Mouse (Mus musculus): ENCODE data around the gene Gm2035. TPM values are rescaled to one million over a fixed set of nuclear protein-coding genes. Genes with fewer than 3 reads are reported as not detected.
"Not testable (repeated sequence)": the region's sequence is repeated elsewhere in the genome, so short reads cannot be mapped to it uniquely, and the experiment has no call there.

The Gm2035 gene
- polyA plus RNA-seq (2015; fragmentation: Nextera tagmentation; extraction: Ambion mirVana): not detected in 2 replicates

GRCm38 (mm10) chr12:87919721-87920120, at the start of gene Gm2035:
Gene Gm2035, minus strand, starts transcription at chr12:87919857.
- 70% methylated on average over 2 of the region's 2 CpGs for WGBS (ENCODE audit: insufficient replicate concordance)

GRCm38 (mm10) chr12:87953780-87954179, 34.1 kb upstream of the Gm2035 start, which contains the start of gene Gm2042:
Gene Gm2042, plus strand, starts transcription at chr12:87954080.
- not testable (repeated sequence) for H3K4me3 ChIP-seq (ENCODE audit: low read depth, low read length); H3K9ac ChIP-seq (replicated peaks); H3K36me3 ChIP-seq (replicated peaks; ENCODE audit: insufficient read depth, low read length); H3K27ac ChIP-seq (ENCODE audit: low read depth); H3K4me2 ChIP-seq (ENCODE audit: low read depth, low read length); H3K4me1 ChIP-seq (ENCODE audit: insufficient read depth); DNase-seq; H3K9me3 ChIP-seq (ENCODE audit: low read length); H3K27me3 ChIP-seq (ENCODE audit: insufficient read depth, low read length); ATAC-seq
- WGBS (ENCODE audit: insufficient replicate concordance): 62% methylated on average over 2 of the region's 2 CpGs

More at GRCm38 (mm10) chr12:87919721-87920120, at the start of gene Gm2035:
- not testable (repeated sequence) for DNase-seq; H3K27ac ChIP-seq (ENCODE audit: low read depth); H3K36me3 ChIP-seq (replicated peaks; ENCODE audit: insufficient read depth, low read length); H3K27me3 ChIP-seq (ENCODE audit: insufficient read depth, low read length); ATAC-seq; H3K9me3 ChIP-seq (ENCODE audit: low read length); H3K4me3 ChIP-seq (ENCODE audit: low read depth, low read length); H3K9ac ChIP-seq (replicated peaks); H3K4me2 ChIP-seq (ENCODE audit: low read depth, low read length); H3K4me1 ChIP-seq (ENCODE audit: insufficient read depth)

- not testable (repeated sequence) for H3K27ac ChIP-seq (ENCODE audit: low read depth); H3K27me3 ChIP-seq (ENCODE audit: insufficient read depth, low read length); DNase-seq; H3K9ac ChIP-seq (replicated peaks); H3K9me3 ChIP-seq (ENCODE audit: low read length); H3K4me1 ChIP-seq (ENCODE audit: insufficient read depth); H3K4me3 ChIP-seq (ENCODE audit: low read depth, low read length); H3K4me2 ChIP-seq (ENCODE audit: low read depth, low read length); ATAC-seq; H3K36me3 ChIP-seq (replicated peaks; ENCODE audit: insufficient read depth, low read length)
- whole genome bisulfite sequencing (ENCODE audit: insufficient replicate concordance): 86% methylated on average over 1 of the region's 1 CpGs
These were observed 24.6 kb downstream of the Gm2035 start, which contains the start of gene Gm2022 for GRCm38 (mm10) chr12:87895070-87895469. Gene Gm2022, plus strand, starts transcription at chr12:87895370.

- H3K27me3 ChIP-seq (ENCODE audit: insufficient read depth, low read length); ATAC-seq; H3K9ac ChIP-seq (replicated peaks); H3K4me1 ChIP-seq (ENCODE audit: insufficient read depth); H3K4me2 ChIP-seq (ENCODE audit: low read depth, low read length); H3K9me3 ChIP-seq (ENCODE audit: low read length); H3K27ac ChIP-seq (ENCODE audit: low read depth); H3K36me3 ChIP-seq (replicated peaks; ENCODE audit: insufficient read depth, low read length); DNase-seq; H3K4me3 ChIP-seq (ENCODE audit: low read depth, low read length): not testable (repeated sequence)
- 72% methylated on average over 5 of the region's 5 CpGs for WGBS (ENCODE audit: insufficient replicate concordance)
These were observed 45.9 kb downstream of the Gm2035 start, which contains the start of gene Gm2016 for GRCm38 (mm10) chr12:87873772-87874171. Gene Gm2016, plus strand, starts transcription at chr12:87874072.

Other genes starting within 250 kb of the Gm2035 start
- gene Gm21319, start 144.1 kb downstream of the Gm2035 start, polyA plus RNA-seq (2015; fragmentation: Nextera tagmentation; extraction: Ambion mirVana): not detected in 2 replicates
- gene Gm21936, start 124.3 kb downstream of the Gm2035 start, polyA plus RNA-seq (2015; fragmentation: Nextera tagmentation; extraction: Ambion mirVana): not detected in 2 replicates
- gene BB287469, start 103.3 kb downstream of the Gm2035 start, polyA plus RNA-seq (2015; fragmentation: Nextera tagmentation; extraction: Ambion mirVana): not detected in 2 replicates
- gene Gm2001, start 77.5 kb downstream of the Gm2035 start, polyA plus RNA-seq (2015; fragmentation: Nextera tagmentation; extraction: Ambion mirVana): not detected in 2 replicates
- not detected in 2 replicates for gene Gm2016, start 45.8 kb downstream of the Gm2035 start, polyA plus RNA-seq (2015; fragmentation: Nextera tagmentation; extraction: Ambion mirVana)
- not detected in 2 replicates for gene Gm2022, start 24.5 kb downstream of the Gm2035 start, polyA plus RNA-seq (2015; fragmentation: Nextera tagmentation; extraction: Ambion mirVana)
- not detected in 2 replicates for gene Gm2042, start 34.2 kb upstream of the Gm2035 start, polyA plus RNA-seq (2015; fragmentation: Nextera tagmentation; extraction: Ambion mirVana)
- not detected in 2 replicates for gene Gm2075, start 92.0 kb upstream of the Gm2035 start, polyA plus RNA-seq (2015; fragmentation: Nextera tagmentation; extraction: Ambion mirVana)
- gene Gm6803, start 98.9 kb upstream of the Gm2035 start, polyA plus RNA-seq (2015; fragmentation: Nextera tagmentation; extraction: Ambion mirVana): not detected in 2 replicates
- not detected in 2 replicates for gene Gm2056, start 107.1 kb upstream of the Gm2035 start, polyA plus RNA-seq (2015; fragmentation: Nextera tagmentation; extraction: Ambion mirVana)
- not detected in 2 replicates for gene Gm16368, start 163.8 kb upstream of the Gm2035 start, polyA plus RNA-seq (2015; fragmentation: Nextera tagmentation; extraction: Ambion mirVana)